Mouse (Mus musculus): ENCODE data around the gene Dlgap5. TPM values are rescaled to one million over a fixed set of nuclear protein-coding genes. Genes with fewer than 3 reads are reported as not detected.

The Dlgap5 gene
- polyA plus RNA-seq, 2 experiments: 32.5 to 37.9 TPM

DNA sequence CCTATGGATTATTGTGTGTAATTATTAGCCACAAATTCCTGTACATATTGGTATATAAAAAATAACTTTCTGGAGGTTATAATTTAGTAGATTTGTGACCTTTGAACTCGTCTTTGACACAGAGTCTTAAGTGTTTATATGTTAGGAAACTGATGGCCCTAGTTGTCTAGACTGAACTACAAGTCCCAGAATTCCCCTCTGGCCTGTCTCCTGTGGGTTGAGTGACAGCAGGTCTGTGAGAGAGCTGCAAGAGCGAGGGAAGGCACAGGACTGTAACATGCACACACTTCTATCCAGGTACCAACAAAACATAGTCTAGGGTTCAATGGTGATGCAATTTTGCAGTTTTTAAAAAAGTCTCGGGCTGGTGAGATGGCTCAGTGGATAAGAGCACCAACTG lies 20.7 kb upstream of the Dlgap5 start:
- 73% methylated on average over 3 of the region's 3 CpGs for WGBS
- Histone ChIP-seq H3K36me3 (ENCODE audit: control insufficient read depth, insufficient read depth, low read length) (no peaks in the 10 kb centered on the region), H3K4me1 (ENCODE audit: control insufficient read depth, insufficient read depth, low read length) (no peaks in the 10 kb centered on the region), H3K27me3 (ENCODE audit: control insufficient read depth, insufficient read depth, low read length) (no peaks in the 10 kb centered on the region), H3K27ac (replicated peaks; ENCODE audit: low read depth, low read length) (no peak overlapping the region), H3K9ac (ENCODE audit: low read depth, low read length, severe bottlenecking) (no peak overlapping the region), H3K4me3 (replicated peaks; ENCODE audit: low read length) (no peak overlapping the region), H3K9me3 (ENCODE audit: control insufficient read depth, low read length) (0 out of 2 replicates have a peak, but pooled peaks cover 10% of the 10 kb centered on the region), H3K4me2 (replicated peaks; ENCODE audit: low read depth, low read length, severe bottlenecking) (no peak overlapping the region)
- DNase-seq (ENCODE audit: low spot score) (no peak), ATAC-seq (ENCODE audit: low FRiP score, low read depth) (no peak)
- no peak for TF ChIP-seq POLR2A (IDR thresholded peaks at IDR 0.05; ENCODE audit: borderline replicate concordance, extremely low read depth, insufficient read depth, insufficient read length)

DNA sequence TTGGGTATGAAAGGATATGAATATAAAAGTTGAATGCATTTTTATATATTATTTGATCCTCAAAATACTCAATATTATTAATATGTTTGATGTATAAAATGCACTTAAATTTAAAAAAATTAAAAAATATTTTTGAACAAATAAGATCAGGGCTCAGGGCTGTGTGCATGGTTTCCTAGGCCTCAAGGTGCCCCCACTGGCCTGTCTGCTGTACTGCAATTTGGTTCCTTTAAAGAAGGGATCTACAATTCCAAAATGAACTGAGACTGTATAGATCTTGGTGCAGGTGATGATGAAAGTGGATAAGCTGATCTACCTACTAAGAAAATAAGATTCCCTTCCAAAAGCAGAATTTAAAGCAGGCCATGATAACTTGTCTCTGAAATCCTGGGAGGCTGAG lies 14.8 kb upstream of the Dlgap5 start:
- no peak for TF ChIP-seq POLR2A (IDR thresholded peaks at IDR 0.05; ENCODE audit: borderline replicate concordance, extremely low read depth, insufficient read depth, insufficient read length)
- no peak for DNase-seq (ENCODE audit: low spot score)

DNA sequence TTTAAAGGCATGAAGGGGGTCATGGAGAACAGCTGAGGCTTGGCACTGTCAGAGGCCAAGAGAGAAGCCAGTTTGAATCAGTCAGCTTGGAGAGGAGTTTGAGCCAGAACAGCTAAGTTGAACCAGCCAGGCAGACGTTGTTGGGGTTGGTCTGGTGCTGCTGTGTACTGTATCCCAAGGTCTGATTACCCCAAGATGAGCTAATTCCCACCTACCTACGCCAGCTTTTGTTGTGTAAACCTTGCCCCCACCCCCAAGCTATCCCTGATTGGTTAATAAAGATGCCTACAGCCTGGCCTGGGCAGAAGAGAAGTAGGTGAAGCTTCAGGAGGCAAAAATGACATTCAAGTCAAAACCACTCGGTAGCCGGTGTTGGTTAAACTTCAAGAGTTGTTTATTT lies 4.3 kb upstream of the Dlgap5 start:
- ATAC-seq (ENCODE audit: low FRiP score, low read depth): no peak
- TF ChIP-seq POLR2A (IDR thresholded peaks at IDR 0.05; ENCODE audit: borderline replicate concordance, extremely low read depth, insufficient read depth, insufficient read length): no peak
- Histone ChIP-seq H3K4me3 (replicated peaks; ENCODE audit: low read length) (no peak overlapping the region), H3K27me3 (ENCODE audit: control insufficient read depth, insufficient read depth, low read length) (no peaks in the 10 kb centered on the region), H3K9me3 (ENCODE audit: control insufficient read depth, low read length) (no peaks in the 10 kb centered on the region), H3K36me3 (ENCODE audit: control insufficient read depth, insufficient read depth, low read length) (no peaks in the 10 kb centered on the region), H3K27ac (replicated peaks; ENCODE audit: low read depth, low read length) (no peak overlapping the region), H3K9ac (ENCODE audit: low read depth, low read length, severe bottlenecking) (no peak overlapping the region), H3K4me2 (replicated peaks; ENCODE audit: low read depth, low read length, severe bottlenecking) (no peak overlapping the region), H3K4me1 (ENCODE audit: control insufficient read depth, insufficient read depth, low read length) (peaks cover under 1% of the 10 kb centered on the region; the same call in 1 of the 2 replicates)
- WGBS: 79% methylated on average over 4 of the region's 4 CpGs
- no peak for DNase-seq (ENCODE audit: low spot score)

More for the DNA sequence above, 14.8 kb upstream of the Dlgap5 start:
- Histone ChIP-seq H3K4me3 (replicated peaks; ENCODE audit: low read length) (no peak overlapping the region), H3K36me3 (ENCODE audit: control insufficient read depth, insufficient read depth, low read length) (no peaks in the 10 kb centered on the region), H3K4me2 (replicated peaks; ENCODE audit: low read depth, low read length, severe bottlenecking) (no peak overlapping the region), H3K27ac (replicated peaks; ENCODE audit: low read depth, low read length) (no peak overlapping the region), H3K27me3 (ENCODE audit: control insufficient read depth, insufficient read depth, low read length) (no peaks in the 10 kb centered on the region), H3K9me3 (ENCODE audit: control insufficient read depth, low read length) (no peaks in the 10 kb centered on the region), H3K9ac (ENCODE audit: low read depth, low read length, severe bottlenecking) (no peak overlapping the region), H3K4me1 (ENCODE audit: control insufficient read depth, insufficient read depth, low read length) (no peaks in the 10 kb centered on the region)
- ATAC-seq (ENCODE audit: low FRiP score, low read depth): no peak

- DNase-seq (ENCODE audit: low spot score): peak; percentile 36
- H3K27me3 ChIP-seq (ENCODE audit: control insufficient read depth, insufficient read depth, low read length): no peaks in the 10 kb centered on the region
- no peak overlapping the region for H3K27ac ChIP-seq (replicated peaks; ENCODE audit: low read depth, low read length)
- no peaks in the 10 kb centered on the region for H3K9me3 ChIP-seq (ENCODE audit: control insufficient read depth, low read length)
- no peak overlapping the region for H3K9ac ChIP-seq (ENCODE audit: low read depth, low read length, severe bottlenecking)
- H3K36me3 ChIP-seq (ENCODE audit: control insufficient read depth, insufficient read depth, low read length): no peaks in the 10 kb centered on the region
- WGBS: 30% methylated on average over 2 of the region's 2 CpGs
- no peak for TF ChIP-seq POLR2A (IDR thresholded peaks at IDR 0.05; ENCODE audit: borderline replicate concordance, extremely low read depth, insufficient read depth, insufficient read length)
- H3K4me1 ChIP-seq (ENCODE audit: control insufficient read depth, insufficient read depth, low read length): peaks cover 4% of the 10 kb centered on the region; the same call in 1 of the 2 replicates
- ATAC-seq (ENCODE audit: low FRiP score, low read depth): no peak
- H3K4me2 ChIP-seq (replicated peaks; ENCODE audit: low read depth, low read length, severe bottlenecking): no peak overlapping the region
- H3K4me3 ChIP-seq (replicated peaks; ENCODE audit: low read length): no peak overlapping the region
These were observed 3.4 kb upstream of the Dlgap5 start for GRCm38 (mm10) chr14:47421606-47422005.

- no peak overlapping the region for H3K4me2 ChIP-seq (replicated peaks; ENCODE audit: low read depth, low read length, severe bottlenecking)
- H3K4me3 ChIP-seq (replicated peaks; ENCODE audit: low read length): no peak overlapping the region
- no peak overlapping the region for H3K27ac ChIP-seq (replicated peaks; ENCODE audit: low read depth, low read length)
- TF ChIP-seq POLR2A (IDR thresholded peaks at IDR 0.05; ENCODE audit: borderline replicate concordance, extremely low read depth, insufficient read depth, insufficient read length): no peak
- ATAC-seq (ENCODE audit: low FRiP score, low read depth) (no peak), DNase-seq (ENCODE audit: low spot score) (no peak)
- 93% methylated on average over 24 of the region's 24 CpGs for WGBS
- peaks cover 4% of the 10 kb centered on the region; the same call in 1 of the 2 replicates for H3K4me1 ChIP-seq (ENCODE audit: control insufficient read depth, insufficient read depth, low read length)
- H3K9me3 ChIP-seq (ENCODE audit: control insufficient read depth, low read length): no peaks in the 10 kb centered on the region
- H3K9ac ChIP-seq (ENCODE audit: low read depth, low read length, severe bottlenecking): no peak overlapping the region
- H3K36me3 ChIP-seq (ENCODE audit: control insufficient read depth, insufficient read depth, low read length): peaks cover 13% of the 10 kb centered on the region
- no peaks in the 10 kb centered on the region for H3K27me3 ChIP-seq (ENCODE audit: control insufficient read depth, insufficient read depth, low read length)
These were observed 1.6 kb upstream of the Dlgap5 start for GRCm38 (mm10) chr14:47419723-47420276.

All from limb, embryonic 14.5 days (tissue).